Mouse (Mus musculus): Measurements from ENCODE around the gene Skida1. TPM values are rescaled to one million over a fixed set of nuclear protein-coding genes. Genes with fewer than 3 reads are reported as not detected.

Gene Skida1
- polyA plus RNA-seq, 1 experiment from 2014 or later, result 5.4 TPM

DNA sequence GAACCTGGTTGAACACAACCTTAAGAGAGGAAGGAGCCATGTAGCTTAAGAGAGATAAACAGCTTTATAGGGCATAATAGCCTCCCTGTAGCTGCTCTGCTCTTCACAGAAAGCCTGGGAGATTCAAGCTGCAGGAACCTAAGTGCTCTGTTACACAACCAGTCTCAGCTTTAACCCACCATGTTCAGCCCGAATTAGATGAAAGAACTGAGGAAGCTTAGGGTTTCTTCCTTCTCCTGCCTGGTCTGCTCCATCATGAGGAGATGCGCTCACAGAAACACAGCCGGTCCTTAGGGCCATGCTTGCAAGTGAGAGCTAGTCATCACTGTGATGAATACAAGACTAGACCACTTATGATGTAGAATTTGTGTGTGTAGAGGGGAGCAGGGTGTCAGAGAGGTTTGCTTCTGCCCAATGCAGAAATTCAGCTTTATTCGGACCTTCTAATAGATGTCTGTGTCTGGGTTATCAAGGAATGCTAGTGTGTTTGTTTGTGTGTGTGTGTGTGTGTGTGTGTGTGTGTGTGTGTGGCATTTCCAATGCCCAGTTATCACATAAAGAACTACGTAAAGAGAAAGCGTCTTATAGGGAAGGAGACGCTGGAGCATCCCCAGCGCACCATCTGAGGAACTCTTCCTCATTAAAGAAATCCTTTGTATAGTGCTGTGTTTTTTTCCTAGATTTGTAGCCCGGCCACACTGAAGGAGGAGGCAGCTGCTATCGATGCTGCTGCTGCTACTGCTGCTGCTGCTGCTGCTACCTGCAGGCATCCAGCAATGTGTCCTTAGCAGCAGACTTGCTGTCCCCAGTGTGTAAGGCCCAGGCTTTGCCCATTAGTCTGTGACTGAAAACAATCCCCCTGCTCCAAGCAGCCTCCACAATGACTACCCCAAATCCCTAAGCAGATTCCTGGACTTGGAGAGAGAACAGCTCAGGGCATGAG lies 15.4 kb downstream of the Skida1 start:
- Histone ChIP-seq H3K36me3 (replicated peaks; ENCODE audit: control insufficient read depth, insufficient read depth) (no peaks in the 10 kb centered on the region), H3K9ac (peak overlapping the region; percentile 45), H3K27me3 (ENCODE audit: control insufficient read depth, insufficient read depth, low read length) (no peaks in the 10 kb centered on the region), H3K4me3 (replicated peaks; ENCODE audit: low read length) (no peak overlapping the region), H3K9me3 (ENCODE audit: control insufficient read depth, low read length) (no peaks in the 10 kb centered on the region), H3K4me2 (replicated peaks) (peak overlapping the region; percentile 90), H3K27ac (peak overlapping the region; percentile 49), H3K4me1 (replicated peaks; ENCODE audit: control insufficient read depth, insufficient read depth, low read length) (peaks cover 40% of the 10 kb centered on the region)
- ATAC-seq (ENCODE audit: low FRiP score) (peak; percentile 21; the same call in 1 of the 2 replicates), DNase-seq (ENCODE audit: low spot score) (peak; percentile 55)
- 27% methylated on average over 10 of the region's 10 CpGs for WGBS

DNA sequence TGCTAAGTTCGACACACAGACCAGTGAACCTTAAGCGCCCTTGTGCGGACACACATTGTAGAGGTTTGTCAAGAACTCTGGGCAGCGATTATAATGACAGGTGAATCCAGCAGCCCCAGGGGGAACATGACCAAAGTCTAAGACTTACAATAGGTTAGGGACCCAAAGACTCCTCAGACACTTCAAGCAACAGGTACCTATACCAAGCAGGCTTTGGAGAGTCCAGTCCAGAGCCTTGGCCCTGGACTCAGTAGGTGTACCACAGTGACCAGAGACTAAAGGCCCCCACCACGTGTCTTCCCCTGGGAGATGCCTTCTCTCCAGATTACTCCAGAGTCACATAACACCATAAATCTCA lies 16.3 kb downstream of the Skida1 start:
- H3K27ac ChIP-seq, result no peak overlapping the region

DNA sequence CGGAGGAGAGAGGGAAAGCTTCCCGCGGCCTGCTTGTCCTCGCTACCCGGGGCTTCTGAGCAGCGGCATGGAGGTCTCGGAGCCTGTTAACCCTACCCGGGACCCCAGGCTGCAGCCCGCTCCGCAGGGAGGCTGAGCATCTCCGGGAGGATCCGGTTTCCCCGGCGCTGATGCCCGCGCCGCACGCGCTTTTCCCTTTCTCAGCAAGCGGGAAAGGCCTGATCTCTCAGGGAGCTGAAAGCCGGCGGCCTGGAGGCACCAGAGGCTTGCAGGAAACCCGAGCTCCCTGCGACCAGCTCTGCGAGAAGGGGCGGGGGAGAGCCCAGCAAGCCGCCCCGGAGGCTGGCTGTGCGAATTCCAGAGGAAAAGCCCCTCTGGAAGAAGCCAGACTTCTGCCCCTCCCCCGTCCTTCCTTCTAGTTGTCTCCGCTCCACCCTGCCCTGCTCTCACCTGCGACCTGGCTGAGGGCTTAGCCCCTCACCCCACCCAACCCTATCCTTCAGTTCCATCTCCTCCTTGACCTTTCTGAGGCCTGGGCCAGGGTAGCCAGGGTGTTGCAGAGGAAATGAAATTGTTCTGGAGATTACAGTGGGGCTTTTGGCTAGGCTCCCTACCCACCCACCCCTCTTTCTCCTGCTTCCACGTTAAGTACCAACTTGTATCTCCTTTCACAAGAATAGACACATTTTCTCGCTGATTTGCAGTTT lies 16.9 kb downstream of the Skida1 start:
- DNase-seq (ENCODE audit: low spot score) (peak; percentile 62), ATAC-seq (ENCODE audit: low FRiP score) (no peak)
- Histone ChIP-seq H3K9me3 (ENCODE audit: control insufficient read depth, low read length) (no peaks in the 10 kb centered on the region), H3K9ac (peak overlapping the region; percentile 79), H3K27me3 (ENCODE audit: control insufficient read depth, insufficient read depth, low read length) (no peaks in the 10 kb centered on the region), H3K4me3 (replicated peaks; ENCODE audit: low read length) (peak overlapping the region; percentile 32), H3K4me2 (replicated peaks) (peak overlapping the region; percentile 90), H3K4me1 (replicated peaks; ENCODE audit: control insufficient read depth, insufficient read depth, low read length) (peaks cover 38% of the 10 kb centered on the region), H3K36me3 (replicated peaks; ENCODE audit: control insufficient read depth, insufficient read depth) (no peaks in the 10 kb centered on the region), H3K27ac (no peak overlapping the region)
- WGBS, result 3% methylated on average over 30 of the region's 34 CpGs

More for the DNA sequence above, 16.3 kb downstream of the Skida1 start:
- H3K9me3 ChIP-seq (ENCODE audit: control insufficient read depth, low read length), result no peaks in the 10 kb centered on the region
- no peak overlapping the region for H3K4me3 ChIP-seq (replicated peaks; ENCODE audit: low read length)
- H3K9ac ChIP-seq, result no peak overlapping the region
- H3K36me3 ChIP-seq (replicated peaks; ENCODE audit: control insufficient read depth, insufficient read depth), result no peaks in the 10 kb centered on the region
- peak overlapping the region; percentile 90 for H3K4me2 ChIP-seq (replicated peaks)
- H3K27me3 ChIP-seq (ENCODE audit: control insufficient read depth, insufficient read depth, low read length), result no peaks in the 10 kb centered on the region
- no peak for ATAC-seq (ENCODE audit: low FRiP score)
- peak; percentile 37 for DNase-seq (ENCODE audit: low spot score)
- 38% methylated on average over 5 of the region's 5 CpGs for WGBS
- H3K4me1 ChIP-seq (replicated peaks; ENCODE audit: control insufficient read depth, insufficient read depth, low read length), result peaks cover 38% of the 10 kb centered on the region

DNA sequence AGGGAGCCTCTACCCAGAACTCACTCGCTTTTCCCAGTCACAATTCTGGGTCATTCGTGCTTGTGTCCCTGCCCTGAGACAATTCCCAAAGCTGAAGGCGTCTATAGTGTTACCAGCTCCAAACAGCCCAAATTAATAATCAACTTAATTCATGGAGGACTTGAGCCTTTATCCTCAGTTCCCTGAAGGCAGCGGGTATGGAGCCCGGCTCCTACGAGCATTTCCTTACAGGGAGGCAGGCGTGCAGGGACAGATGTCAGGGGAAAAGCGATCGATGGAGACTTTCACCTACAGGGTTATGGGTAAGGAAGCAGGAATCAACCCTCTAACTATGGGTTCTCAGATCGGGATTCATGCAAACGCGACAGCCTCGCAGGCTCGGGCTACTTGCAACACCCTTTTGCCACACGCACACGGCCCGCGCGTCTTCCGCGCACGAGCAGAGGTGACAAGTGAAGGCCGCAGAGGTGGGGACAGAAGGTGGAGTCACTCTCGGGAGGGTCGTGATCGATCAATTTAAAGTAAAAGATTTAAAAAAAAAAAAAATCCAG lies 17.5 kb downstream of the Skida1 start:
- DNase-seq (ENCODE audit: low spot score) (peak; percentile 58), ATAC-seq (ENCODE audit: low FRiP score) (no peak)
- Histone ChIP-seq H3K27ac (no peak overlapping the region), H3K9ac (peak overlapping the region; percentile 79), H3K27me3 (ENCODE audit: control insufficient read depth, insufficient read depth, low read length) (no peaks in the 10 kb centered on the region), H3K4me1 (replicated peaks; ENCODE audit: control insufficient read depth, insufficient read depth, low read length) (peaks cover 41% of the 10 kb centered on the region), H3K36me3 (replicated peaks; ENCODE audit: control insufficient read depth, insufficient read depth) (no peaks in the 10 kb centered on the region), H3K9me3 (ENCODE audit: control insufficient read depth, low read length) (no peaks in the 10 kb centered on the region), H3K4me2 (replicated peaks) (peak overlapping the region; percentile 90), H3K4me3 (replicated peaks; ENCODE audit: low read length) (peak overlapping the region; percentile 32)
- WGBS, result 6% methylated on average over 26 of the region's 26 CpGs

DNA sequence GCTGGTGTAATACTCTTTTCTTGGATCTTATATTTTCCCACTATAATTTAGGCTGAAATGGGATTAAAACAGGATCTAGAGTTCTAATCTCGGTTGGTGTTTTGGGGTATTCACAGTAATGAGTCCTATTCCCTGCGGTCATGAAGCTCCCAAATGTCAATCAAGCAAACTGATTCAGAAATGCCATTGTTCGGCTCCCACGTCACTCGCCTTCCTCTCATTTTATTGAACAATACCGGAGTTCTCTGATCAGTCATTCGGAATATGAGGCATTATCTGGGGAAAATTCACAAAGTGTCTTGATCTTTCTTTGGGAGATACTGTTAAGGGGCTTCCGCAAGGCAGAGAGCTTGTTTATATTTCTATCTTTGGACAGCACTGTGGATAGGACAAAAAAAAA lies 18.3 kb downstream of the Skida1 start:
- Histone ChIP-seq H3K9me3 (ENCODE audit: control insufficient read depth, low read length) (no peaks in the 10 kb centered on the region), H3K9ac (no peak overlapping the region), H3K27me3 (ENCODE audit: control insufficient read depth, insufficient read depth, low read length) (no peaks in the 10 kb centered on the region), H3K4me2 (replicated peaks) (peak overlapping the region; percentile 90), H3K36me3 (replicated peaks; ENCODE audit: control insufficient read depth, insufficient read depth) (no peaks in the 10 kb centered on the region), H3K27ac (no peak overlapping the region), H3K4me3 (replicated peaks; ENCODE audit: low read length) (peak overlapping the region; percentile 32; the same call in 1 of the 2 replicates), H3K4me1 (replicated peaks; ENCODE audit: control insufficient read depth, insufficient read depth, low read length) (peaks cover 44% of the 10 kb centered on the region)
- ATAC-seq (ENCODE audit: low FRiP score), result no peak
- peak; percentile 58 for DNase-seq (ENCODE audit: low spot score)
- WGBS, result 34% methylated on average over 8 of the region's 8 CpGs

DNA sequence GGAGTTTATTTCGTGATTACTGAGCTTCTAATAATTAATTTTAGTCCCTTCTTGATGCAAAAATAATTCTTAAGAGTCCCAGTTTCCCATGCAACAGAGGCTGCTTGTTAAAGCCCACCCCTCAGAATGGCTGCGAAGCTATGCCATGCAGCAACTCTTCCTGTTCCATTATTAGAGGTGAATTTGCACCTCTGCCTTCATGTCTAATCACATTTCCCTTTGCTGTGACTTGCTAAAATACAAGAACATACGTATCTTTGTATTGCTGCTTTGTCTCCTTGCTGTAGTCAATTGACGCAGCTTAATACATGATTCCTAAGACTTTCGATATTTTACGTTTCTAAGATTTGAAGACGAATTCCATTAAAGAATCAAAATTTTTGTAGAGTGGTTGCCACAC lies 19.2 kb downstream of the Skida1 start:
- Histone ChIP-seq H3K36me3 (replicated peaks; ENCODE audit: control insufficient read depth, insufficient read depth) (no peaks in the 10 kb centered on the region), H3K9me3 (ENCODE audit: control insufficient read depth, low read length) (no peaks in the 10 kb centered on the region), H3K4me1 (replicated peaks; ENCODE audit: control insufficient read depth, insufficient read depth, low read length) (peaks cover 44% of the 10 kb centered on the region), H3K4me2 (replicated peaks) (peak overlapping the region; percentile 11; the same call in 1 of the 2 replicates), H3K27ac (no peak overlapping the region), H3K4me3 (replicated peaks; ENCODE audit: low read length) (no peak overlapping the region), H3K27me3 (ENCODE audit: control insufficient read depth, insufficient read depth, low read length) (no peaks in the 10 kb centered on the region), H3K9ac (no peak overlapping the region)
- peak; percentile 41 for DNase-seq (ENCODE audit: low spot score)
- 52% methylated on average over 7 of the region's 7 CpGs for WGBS
- no peak for ATAC-seq (ENCODE audit: low FRiP score)

DNA sequence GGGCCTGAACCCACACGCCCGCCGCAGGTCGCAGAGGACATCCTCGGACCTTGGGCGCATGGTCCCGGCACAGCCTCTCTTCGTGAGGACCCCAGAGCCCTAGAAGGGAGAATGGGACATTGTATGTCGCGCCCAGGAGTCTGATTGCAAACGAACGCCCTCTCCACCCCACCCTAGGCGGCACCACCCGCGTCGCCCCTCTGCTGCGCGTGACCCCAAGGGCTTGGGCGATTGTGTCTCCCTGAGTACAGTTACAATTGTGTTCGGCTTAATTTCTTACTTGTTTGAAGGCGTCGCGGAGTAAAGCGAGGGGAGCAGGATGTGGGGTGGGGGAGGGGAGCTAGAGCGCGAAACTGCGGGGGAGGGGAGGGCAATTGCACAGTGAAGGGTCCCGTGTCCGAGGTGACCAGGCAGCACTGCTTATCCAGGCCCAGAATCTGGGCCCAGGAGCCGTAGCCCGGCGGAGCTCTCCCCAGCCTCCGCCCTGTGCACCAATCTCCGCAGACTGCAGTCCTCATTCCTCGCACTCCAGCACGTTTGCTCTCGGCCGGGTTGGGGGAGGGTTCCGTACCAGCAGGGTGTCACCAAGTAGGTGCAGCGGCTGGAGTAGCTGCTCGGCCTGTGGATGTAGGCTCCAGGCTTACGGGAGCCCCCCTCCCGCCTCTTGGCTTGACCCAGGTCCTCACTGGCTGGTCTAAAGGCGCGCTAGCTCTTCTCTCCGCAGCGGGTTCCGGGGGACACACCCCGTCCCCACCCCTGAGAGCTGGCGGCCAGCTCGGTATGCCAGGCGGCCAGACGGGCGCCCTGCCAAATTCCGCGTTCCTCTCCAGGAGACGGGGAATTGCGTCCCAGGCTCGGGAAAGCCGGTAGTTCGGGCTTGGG lies 20.5 kb downstream of the Skida1 start:
- Histone ChIP-seq H3K4me3 (replicated peaks; ENCODE audit: low read length) (peak overlapping the region; percentile 48), H3K9ac (peak overlapping the region; percentile 79), H3K9me3 (ENCODE audit: control insufficient read depth, low read length) (no peaks in the 10 kb centered on the region), H3K27me3 (ENCODE audit: control insufficient read depth, insufficient read depth, low read length) (no peaks in the 10 kb centered on the region), H3K27ac (peak overlapping the region; percentile 94), H3K4me2 (replicated peaks) (peak overlapping the region; percentile 93), H3K36me3 (replicated peaks; ENCODE audit: control insufficient read depth, insufficient read depth) (no peaks in the 10 kb centered on the region), H3K4me1 (replicated peaks; ENCODE audit: control insufficient read depth, insufficient read depth, low read length) (peaks cover 33% of the 10 kb centered on the region)
- ATAC-seq (ENCODE audit: low FRiP score), result peak; percentile 77
- under 1% methylated on average over 57 of the region's 61 CpGs for WGBS
- peak; percentile 85 for DNase-seq (ENCODE audit: low spot score)

DNA sequence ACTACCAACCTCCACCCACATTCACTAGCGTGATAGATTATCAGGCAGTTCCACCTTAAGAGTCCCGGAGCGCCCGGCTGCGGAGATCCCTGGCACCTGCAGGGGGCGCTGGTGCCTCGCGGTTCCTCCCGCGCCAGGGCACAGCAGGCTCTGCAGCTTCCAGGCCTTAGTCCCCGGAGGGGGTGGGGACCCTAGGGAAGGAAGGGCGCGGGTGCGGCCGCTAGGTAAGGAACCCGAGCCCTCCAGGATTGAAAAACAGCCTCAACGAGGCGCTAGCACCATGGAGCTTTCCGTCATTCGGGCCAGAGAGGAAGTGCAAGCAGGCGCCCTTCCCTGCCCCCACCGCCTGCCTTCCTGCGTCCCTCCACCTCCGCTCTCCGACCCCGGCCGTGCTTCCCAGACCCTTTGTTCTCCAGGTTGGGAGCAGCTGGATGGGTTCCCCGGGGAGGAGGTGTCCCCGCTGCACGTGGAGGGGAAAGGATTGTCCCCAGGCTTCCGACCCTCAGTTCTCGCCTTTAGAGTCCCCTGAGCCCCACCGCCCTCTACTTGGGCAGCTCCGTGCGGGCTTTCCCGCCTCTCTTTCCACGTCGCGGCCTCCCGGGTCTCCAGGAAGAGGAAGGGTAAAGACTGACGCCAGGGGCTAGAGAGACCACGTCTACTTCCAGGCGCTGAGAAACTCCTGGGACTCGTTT lies 21.3 kb downstream of the Skida1 start:
- H3K4me2 ChIP-seq (replicated peaks), result peak overlapping the region; percentile 93
- H3K9me3 ChIP-seq (ENCODE audit: control insufficient read depth, low read length), result no peaks in the 10 kb centered on the region
- peaks cover 27% of the 10 kb centered on the region for H3K4me1 ChIP-seq (replicated peaks; ENCODE audit: control insufficient read depth, insufficient read depth, low read length)
- H3K27ac ChIP-seq, result peak overlapping the region; percentile 94
- ATAC-seq (ENCODE audit: low FRiP score) (peak; percentile 85), DNase-seq (ENCODE audit: low spot score) (peak; percentile 96)
- WGBS, result under 1% methylated on average over 44 of the region's 44 CpGs
- no peaks in the 10 kb centered on the region for H3K36me3 ChIP-seq (replicated peaks; ENCODE audit: control insufficient read depth, insufficient read depth)
- no peaks in the 10 kb centered on the region for H3K27me3 ChIP-seq (ENCODE audit: control insufficient read depth, insufficient read depth, low read length)
- peak overlapping the region; percentile 79 for H3K9ac ChIP-seq
- H3K4me3 ChIP-seq (replicated peaks; ENCODE audit: low read length), result peak overlapping the region; percentile 48

Measured in hindbrain, embryonic 14.5 days (tissue).